Mouse (Mus musculus) left cerebral cortex, postnatal 10 days (tissue): ENCODE measurements around the gene Anxa7. TPM values are rescaled to one million over a fixed set of nuclear protein-coding genes. Genes with fewer than 3 reads are reported as not detected.
A peak's percentile ranks its signal among the peaks of the same experiment; 100 is the strongest.

Experiments used
- DNase-seq, 2 experiments: peaks; one replicate each; pipeline ENCODE4 v3.0.0; 2021 to 2022; ENCODE audit warnings: low spot score in 2 of 2, mixed read lengths in 1 of 2; ENCODE audit errors: extremely low spot score in 1 of 2
- intact Hi-C: fragments of 180-260 bp; cut with DNase I; formaldehyde crosslinking; loops from one replicate; pipeline ENCODE4 v1.15.1; 2025
- total RNA-seq, 2 experiments: library from RNA; stranded (reverse); gene quantifications; 2 replicates each; pipeline ENCODE4 v1.2.3; 2021

Gene Anxa7
- total RNA-seq = 10 to 100 TPM; 50.6 to 52.6 TPM

GRCm38 (mm10) chr14:20479291-20480194, at the start of gene Anxa7:
Anxa7 (minus strand) TSS chr14:20480133.
- intact Hi-C loops = no loop called here
- DNase-seq = peak; percentile 44 to 85

- no peak for DNase-seq
- intact Hi-C loops = no loop called here
These were observed 49.7 kb upstream of the Anxa7 start for GRCm38 (mm10) chr14:20529643-20530042.

GRCm38 (mm10) chr14:20520179-20520578, 40.2 kb upstream of the Anxa7 start:
- DNase-seq = no peak
- intact Hi-C loops = no loop called here

- intact Hi-C loops = no loop called here
- DNase-seq = no peak
These were observed 28.5 kb upstream of the Anxa7 start for GRCm38 (mm10) chr14:20508424-20508823.

- intact Hi-C loops = no loop called here
- DNase-seq = no peak
These were observed 23.0 kb upstream of the Anxa7 start for GRCm38 (mm10) chr14:20502966-20503365.

- no peak for DNase-seq
- intact Hi-C loops = no loop called here
These were observed 20.0 kb upstream of the Anxa7 start for GRCm38 (mm10) chr14:20499982-20500381.

- intact Hi-C loops = no loop called here
- DNase-seq = no peak
These were observed 16.7 kb upstream of the Anxa7 start, which contains the start of gene Mss51 for GRCm38 (mm10) chr14:20496603-20497002. Mss51 (minus strand) TSS chr14:20496901.

- intact Hi-C loops = no loop called here
- no peak for DNase-seq
These were observed 6.1 kb upstream of the Anxa7 start for GRCm38 (mm10) chr14:20486031-20486430.

GRCm38 (mm10) chr14:20482051-20482751, 2.3 kb upstream of the Anxa7 start:
- no peak for DNase-seq
- intact Hi-C loops = no loop called here

GRCm38 (mm10) chr14:20481211-20481610, 1.3 kb upstream of the Anxa7 start:
- peak in 1 of 2 experiments; percentile 29 for DNase-seq
- intact Hi-C loops = no loop called here

- DNase-seq = no peak
- intact Hi-C loops = no loop called here
These were observed 254 bp upstream of the Anxa7 start for GRCm38 (mm10) chr14:20480195-20480579.

- peak in 1 of 2 experiments; percentile 46 for DNase-seq
- intact Hi-C loops = no loop called here
These were observed 1.1 kb downstream of the Anxa7 start for GRCm38 (mm10) chr14:20478801-20479200.

GRCm38 (mm10) chr14:20478385-20478784, 1.5 kb downstream of the Anxa7 start:
- DNase-seq = no peak
- intact Hi-C loops = no loop called here

GRCm38 (mm10) chr14:20477261-20478025, 2.5 kb downstream of the Anxa7 start:
- no peak for DNase-seq
- intact Hi-C loops = no loop called here

- no peak for DNase-seq
- intact Hi-C loops = no loop called here
These were observed 19.7 kb downstream of the Anxa7 start for GRCm38 (mm10) chr14:20460216-20460615.

GRCm38 (mm10) chr14:20458378-20458777, 21.6 kb downstream of the Anxa7 start:
- no peak for DNase-seq

GRCm38 (mm10) chr14:20452929-20453328, 27.0 kb downstream of the Anxa7 start:
- intact Hi-C loops = no loop called here
- no peak for DNase-seq

More at GRCm38 (mm10) chr14:20458378-20458777, 21.6 kb downstream of the Anxa7 start:
- intact Hi-C loops = no loop called here

GRCm38 (mm10) chr14:20451765-20452331, 28.1 kb downstream of the Anxa7 start, which contains the start of gene Cfap70:
Cfap70 (minus strand) TSS chr14:20452226.
- intact Hi-C loops = no loop called here
- peak; percentile 56 to 73 for DNase-seq

- intact Hi-C loops = no loop called here
- DNase-seq = no peak
These were observed 28.6 kb downstream of the Anxa7 start for GRCm38 (mm10) chr14:20451302-20451701.
